Mouse (Mus musculus) limb, embryonic 14.5 days (tissue): ENCODE results near the gene Nanos2. TPM values are rescaled to one million over a fixed set of nuclear protein-coding genes. Genes with fewer than 3 reads are reported as not detected.
A peak's percentile ranks its signal among the peaks of the same experiment; 100 is the strongest.

Experiments
- ATAC-seq: fragments of 200-750 bp; cut with Nextera tagmentation; 2 replicates; pipeline ENCODE4 v1.8.0; 2017; ENCODE audit warnings: low read depth, moderate number of reproducible peaks, moderate TSS enrichment; ENCODE audit not compliant: low FRiP score
- DNase-seq: peaks from one replicate; pipeline ENCODE4 v3.0.0-alpha.2; 2015; ENCODE audit warnings: low spot score
- H3K27ac ChIP-seq: fragments of 300-500 bp; sonication (generic); replicated peaks from 2 replicates; pipeline ENCODE4 v1.5.1; 2014; ENCODE audit warnings: low read depth, mild to moderate bottlenecking, low read length, moderate library complexity, mixed read lengths
- H3K27me3 ChIP-seq: fragments of 300-500 bp; sonication (generic); 2 replicates; pipeline ENCODE4 v1.6.1; 2014; ENCODE audit warnings: low read length, mixed read lengths; ENCODE audit not compliant: control insufficient read depth, insufficient read depth
- H3K36me3 ChIP-seq: fragments of 300-500 bp; sonication (generic); 2 replicates; pipeline ENCODE4 v1.6.1; 2014; ENCODE audit warnings: mild to moderate bottlenecking, low read length, moderate library complexity, mixed read lengths; ENCODE audit not compliant: control insufficient read depth, insufficient read depth
- H3K4me1 ChIP-seq: fragments of 300-500 bp; sonication (generic); 2 replicates; pipeline ENCODE4 v1.6.1; 2014; ENCODE audit warnings: antibody characterized with exemption, low read length, mixed read lengths; ENCODE audit not compliant: control insufficient read depth, insufficient read depth
- H3K4me2 ChIP-seq: fragments of 300-500 bp; sonication (generic); replicated peaks from 2 replicates; pipeline ENCODE4 v1.6.1; 2014; ENCODE audit warnings: low read depth, mild to moderate bottlenecking, low read length, moderate library complexity; ENCODE audit not compliant: severe bottlenecking
- H3K4me3 ChIP-seq: fragments of 300-500 bp; sonication (generic); replicated peaks from 2 replicates; pipeline ENCODE4 v1.5.1; 2014; ENCODE audit warnings: low read length
- H3K9ac ChIP-seq: fragments of 300-500 bp; sonication (generic); 2 replicates; pipeline ENCODE4 v1.6.1; 2014; ENCODE audit warnings: mild to moderate bottlenecking, low read depth, low read length, moderate library complexity; ENCODE audit not compliant: severe bottlenecking
- H3K9me3 ChIP-seq: fragments of 300-500 bp; sonication (generic); 2 replicates; pipeline ENCODE4 v1.6.1; 2016; ENCODE audit warnings: low read length; ENCODE audit not compliant: control insufficient read depth
- POLR2A ChIP-seq: fragments of 200-500 bp; IDR thresholded peaks from 2 replicates; pipeline ENCODE4 v1.8.0; 2012; ENCODE audit warnings: inconsistent platforms, mild to moderate bottlenecking, moderate library complexity, borderline replicate concordance; ENCODE audit not compliant: insufficient read depth, insufficient read length; ENCODE audit errors: extremely low read depth
- WGBS: fragments of 180-500 bp; shearing (Covaris S2); extraction: QIAGEN DNeasy Blood & Tissue Kit; methylation state at CpG from one replicate; pipeline ENCODE4 v1.1.7; 2014; 5-methylcytosine and 5-hydroxymethylcytosine counted together
- polyA plus RNA-seq, 2 experiments: library from polyadenylated mRNA; depleted of rRNA in 1 of 2; stranded (reverse) in 1 of 2; unstranded in 1 of 2; fragments of >200 nt; fragmentation: Nextera tagmentation in 1 of 2; extraction: Ambion mirVana in 1 of 2; gene quantifications; 2 replicates each; pipeline versions ENCODE4 v1.2.1 to v1.2.3; 2012 to 2014

Nanos2 gene
- polyA plus RNA-seq, 2 experiments: 0.06 TPM; not detected in 1

DNA sequence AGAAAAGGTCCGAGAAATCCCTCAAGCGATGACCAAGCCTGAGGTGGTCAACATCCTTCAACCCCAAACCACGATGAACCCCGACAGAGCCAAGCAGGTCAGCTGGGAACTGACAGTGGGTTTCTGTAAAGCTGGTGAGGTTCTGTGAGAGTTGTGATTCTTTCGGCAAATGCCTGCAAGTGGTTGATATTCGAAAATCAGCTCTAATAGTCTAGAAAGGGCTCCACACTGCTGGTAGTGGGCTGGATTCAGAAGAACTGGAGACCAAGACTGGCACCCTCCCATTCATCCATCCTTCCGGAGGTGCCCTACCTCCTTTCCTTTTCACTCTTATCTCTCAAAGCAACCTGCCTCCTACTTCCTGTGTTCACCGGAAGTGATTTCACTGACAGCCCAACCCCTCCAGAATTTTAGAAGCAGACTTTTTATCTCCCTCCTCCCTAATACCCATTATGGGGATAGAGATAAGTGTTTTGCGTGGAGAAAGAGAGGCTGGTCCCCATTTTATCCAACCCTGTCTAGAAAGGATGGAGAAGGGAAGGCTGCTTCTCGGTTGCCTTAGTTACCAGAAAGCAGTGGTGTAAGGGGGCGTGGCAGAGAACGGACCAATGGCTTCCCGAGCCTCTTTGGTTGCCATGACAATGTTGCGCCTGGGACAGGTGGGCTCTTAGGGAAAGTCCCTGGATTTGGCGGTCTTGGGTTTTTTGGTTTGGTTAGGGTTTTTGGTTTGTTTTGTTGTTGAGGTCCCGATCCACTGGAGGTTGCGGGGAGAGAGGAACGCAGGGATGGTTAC lies 36.5 kb upstream of the Nanos2 start:
- no peak overlapping the region for H3K27ac ChIP-seq
- no peaks in the 10 kb centered on the region for H3K9me3 ChIP-seq
- ATAC-seq (no peak), DNase-seq (no peak)
- no peak overlapping the region for H3K4me2 ChIP-seq
- H3K4me3 ChIP-seq: no peak overlapping the region
- peaks cover 14% of the 10 kb centered on the region; the same call in 1 of the 2 replicates for H3K27me3 ChIP-seq
- H3K36me3 ChIP-seq: no peaks in the 10 kb centered on the region
- WGBS: 21% methylated on average over 18 of the region's 18 CpGs
- no peaks in the 10 kb centered on the region for H3K4me1 ChIP-seq
- H3K9ac ChIP-seq: no peak overlapping the region
- TF ChIP-seq POLR2A: no peak

- no peak overlapping the region for H3K9ac ChIP-seq
- ATAC-seq: no peak; the same call in 1 of the 2 replicates
These were observed 35.8 kb upstream of the Nanos2 start for GRCm38 (mm10) chr7:18951397-18951796.

DNA sequence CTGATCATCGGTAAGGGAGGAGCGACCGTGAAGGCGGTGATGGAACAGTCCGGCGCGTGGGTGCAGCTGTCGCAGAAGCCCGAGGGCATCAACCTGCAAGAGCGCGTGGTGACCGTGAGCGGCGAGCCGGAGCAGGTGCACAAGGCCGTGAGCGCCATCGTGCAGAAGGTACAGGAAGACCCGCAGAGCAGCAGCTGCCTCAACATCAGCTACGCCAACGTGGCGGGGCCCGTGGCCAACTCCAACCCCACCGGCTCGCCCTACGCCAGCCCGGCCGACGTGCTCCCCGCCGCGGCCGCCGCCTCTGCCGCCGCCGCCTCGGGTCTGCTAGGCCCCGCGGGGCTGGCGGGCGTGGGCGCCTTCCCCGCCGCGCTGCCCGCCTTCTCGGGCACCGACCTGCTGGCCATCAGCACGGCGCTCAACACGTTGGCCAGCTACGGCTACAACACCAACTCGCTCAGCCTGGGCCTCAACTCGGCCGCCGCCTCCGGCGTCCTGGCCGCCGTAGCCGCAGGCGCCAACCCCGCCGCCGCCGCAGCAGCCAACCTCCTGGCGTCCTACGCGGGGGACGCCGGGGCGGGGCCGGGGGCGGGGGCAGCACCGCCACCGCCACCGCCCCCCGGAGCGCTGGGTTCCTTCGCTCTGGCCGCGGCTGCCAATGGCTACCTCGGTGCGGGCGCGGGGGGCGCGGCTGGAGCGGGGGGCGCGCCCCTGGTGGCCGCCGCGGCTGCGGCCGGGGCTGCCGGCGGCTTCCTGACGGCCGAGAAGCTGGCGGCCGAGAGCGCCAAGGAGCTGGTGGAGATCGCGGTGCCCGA lies 29.4 kb upstream of the Nanos2 start:
- H3K27ac ChIP-seq: no peak overlapping the region
- H3K4me2 ChIP-seq: peak overlapping the region; percentile 96
- no peak for TF ChIP-seq POLR2A
- H3K4me1 ChIP-seq: peaks cover 5% of the 10 kb centered on the region; the same call in 1 of the 2 replicates
- H3K27me3 ChIP-seq: peaks cover 69% of the 10 kb centered on the region
- H3K4me3 ChIP-seq: peak overlapping the region; percentile 59
- no peaks in the 10 kb centered on the region for H3K36me3 ChIP-seq
- no peaks in the 10 kb centered on the region for H3K9me3 ChIP-seq
- ATAC-seq (peak; percentile 84), DNase-seq (peak; percentile 42)
- WGBS: under 1% methylated on average over 61 of the region's 107 CpGs
- H3K9ac ChIP-seq: peak overlapping the region; percentile 60

More at GRCm38 (mm10) chr7:18951397-18951796, 35.8 kb upstream of the Nanos2 start:
- H3K4me3 ChIP-seq: no peak overlapping the region
- peaks cover 21% of the 10 kb centered on the region for H3K27me3 ChIP-seq
- H3K36me3 ChIP-seq: no peaks in the 10 kb centered on the region
- WGBS: 20% methylated on average over 15 of the region's 15 CpGs
- H3K4me1 ChIP-seq: no peaks in the 10 kb centered on the region
- H3K9me3 ChIP-seq: no peaks in the 10 kb centered on the region
- no peak overlapping the region for H3K4me2 ChIP-seq
- no peak for TF ChIP-seq POLR2A
- peak; percentile 61 for DNase-seq
- no peak overlapping the region for H3K27ac ChIP-seq

- peaks cover 6% of the 10 kb centered on the region; the same call in 1 of the 2 replicates for H3K4me1 ChIP-seq
- H3K4me3 ChIP-seq: peak overlapping the region; percentile 59
- peak overlapping the region; percentile 96 for H3K4me2 ChIP-seq
- under 1% methylated on average over 17 of the region's 21 CpGs for WGBS
- ATAC-seq (no peak; the same call in 1 of the 2 replicates), DNase-seq (no peak)
- peak overlapping the region; percentile 60 for H3K9ac ChIP-seq
- H3K27ac ChIP-seq: no peak overlapping the region
- H3K36me3 ChIP-seq: no peaks in the 10 kb centered on the region
- TF ChIP-seq POLR2A: no peak
- no peaks in the 10 kb centered on the region for H3K9me3 ChIP-seq
- H3K27me3 ChIP-seq: peaks cover 75% of the 10 kb centered on the region
These were observed 28.8 kb upstream of the Nanos2 start for GRCm38 (mm10) chr7:18958384-18958766.

DNA sequence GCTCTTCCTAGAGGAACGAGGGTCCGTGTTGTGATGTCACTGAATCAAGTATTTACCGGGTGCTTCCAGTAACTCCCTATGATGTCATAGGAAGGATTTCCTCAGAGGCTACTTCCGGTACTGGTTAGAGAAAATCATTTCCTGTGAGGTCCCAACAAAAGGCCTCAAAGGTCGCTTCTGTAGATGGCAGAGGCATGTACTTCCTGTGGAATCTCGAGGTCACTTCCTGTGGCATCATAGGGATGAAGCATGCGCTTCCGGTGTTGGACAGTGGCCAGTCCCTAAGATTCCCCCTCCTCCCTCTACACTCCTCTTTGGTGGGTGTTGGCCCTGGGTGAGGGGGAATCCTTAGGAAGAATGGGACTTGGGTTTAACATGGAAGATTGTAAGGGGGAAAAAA lies 27.8 kb upstream of the Nanos2 start:
- Histone ChIP-seq H3K9ac (no peak overlapping the region), H3K9me3 (no peaks in the 10 kb centered on the region), H3K4me1 (peaks cover 6% of the 10 kb centered on the region; the same call in 1 of the 2 replicates), H3K4me3 (no peak overlapping the region), H3K36me3 (no peaks in the 10 kb centered on the region), H3K4me2 (no peak overlapping the region), H3K27me3 (peaks cover 85% of the 10 kb centered on the region), H3K27ac (no peak overlapping the region)
- DNase-seq: no peak
- 56% methylated on average over 8 of the region's 8 CpGs for WGBS
- no peak for ATAC-seq
- no peak for TF ChIP-seq POLR2A
